Mouse (Mus musculus) embryonic facial prominence, embryonic 14.5 days (tissue): ENCODE results near the gene Nceh1. TPM values are rescaled to one million over a fixed set of nuclear protein-coding genes. Genes with fewer than 3 reads are reported as not detected.

Experiments
- ATAC-seq: fragments of 200-750 bp; cut with Nextera tagmentation; 2 replicates; pipeline ENCODE4 v1.8.0; 2017; ENCODE audit warnings: low read depth, moderate number of reproducible peaks, moderate TSS enrichment
- DNase-seq: peaks from one replicate; pipeline ENCODE4 v3.0.0-alpha.2; 2015; ENCODE audit warnings: low spot score
- H3K27ac ChIP-seq: fragments of 300-500 bp; sonication (generic); replicated peaks from 2 replicates; pipeline ENCODE4 v1.5.1; 2014; ENCODE audit warnings: low read depth, mild to moderate bottlenecking, low read length, moderate library complexity
- H3K27me3 ChIP-seq: fragments of 300-500 bp; sonication (generic); replicated peaks from 2 replicates; pipeline ENCODE4 v1.6.1; 2014; ENCODE audit warnings: low read length; ENCODE audit not compliant: control insufficient read depth, insufficient read depth
- H3K36me3 ChIP-seq: fragments of 300-500 bp; sonication (generic); 2 replicates; pipeline ENCODE4 v1.6.1; 2014; ENCODE audit warnings: low read length, mixed read lengths; ENCODE audit not compliant: control insufficient read depth, insufficient read depth
- H3K4me1 ChIP-seq: fragments of 300-500 bp; sonication (generic); 2 replicates; pipeline ENCODE4 v1.6.1; 2014; ENCODE audit warnings: antibody characterized with exemption, low read length; ENCODE audit not compliant: control insufficient read depth, insufficient read depth
- H3K4me2 ChIP-seq: fragments of 300-500 bp; sonication (generic); 2 replicates; pipeline ENCODE4 v1.6.1; 2014; ENCODE audit warnings: low read depth, mild to moderate bottlenecking, low read length, moderate library complexity, mixed read lengths
- H3K4me3 ChIP-seq: fragments of 300-500 bp; sonication (generic); 2 replicates; pipeline ENCODE4 v1.5.1; 2014; ENCODE audit warnings: low read depth, mild to moderate bottlenecking, low read length
- H3K9ac ChIP-seq: fragments of 300-500 bp; sonication (generic); 2 replicates; pipeline ENCODE4 v1.6.1; 2014; ENCODE audit warnings: low read depth, mild to moderate bottlenecking, low read length, moderate library complexity, mixed read lengths
- H3K9me3 ChIP-seq: fragments of 300-500 bp; sonication (generic); 2 replicates; pipeline ENCODE4 v1.6.1; 2016; ENCODE audit warnings: low read length; ENCODE audit not compliant: control insufficient read depth
- WGBS: fragments of 180-500 bp; shearing (Covaris S2); extraction: QIAGEN DNeasy Blood & Tissue Kit; methylation state at CpG from one replicate; pipeline ENCODE4 v1.1.7; 2014; 5-methylcytosine and 5-hydroxymethylcytosine counted together
- polyA plus RNA-seq: library from polyadenylated mRNA; unstranded; fragments of >200 nt; fragmentation: Nextera tagmentation; extraction: Ambion mirVana; gene quantifications from 2 replicates; pipeline ENCODE4 v1.2.1, GENCODE M21; 2014

The Nceh1 gene
- 4.3 and 6.8 TPM in 2 replicates for polyA plus RNA-seq

DNA sequence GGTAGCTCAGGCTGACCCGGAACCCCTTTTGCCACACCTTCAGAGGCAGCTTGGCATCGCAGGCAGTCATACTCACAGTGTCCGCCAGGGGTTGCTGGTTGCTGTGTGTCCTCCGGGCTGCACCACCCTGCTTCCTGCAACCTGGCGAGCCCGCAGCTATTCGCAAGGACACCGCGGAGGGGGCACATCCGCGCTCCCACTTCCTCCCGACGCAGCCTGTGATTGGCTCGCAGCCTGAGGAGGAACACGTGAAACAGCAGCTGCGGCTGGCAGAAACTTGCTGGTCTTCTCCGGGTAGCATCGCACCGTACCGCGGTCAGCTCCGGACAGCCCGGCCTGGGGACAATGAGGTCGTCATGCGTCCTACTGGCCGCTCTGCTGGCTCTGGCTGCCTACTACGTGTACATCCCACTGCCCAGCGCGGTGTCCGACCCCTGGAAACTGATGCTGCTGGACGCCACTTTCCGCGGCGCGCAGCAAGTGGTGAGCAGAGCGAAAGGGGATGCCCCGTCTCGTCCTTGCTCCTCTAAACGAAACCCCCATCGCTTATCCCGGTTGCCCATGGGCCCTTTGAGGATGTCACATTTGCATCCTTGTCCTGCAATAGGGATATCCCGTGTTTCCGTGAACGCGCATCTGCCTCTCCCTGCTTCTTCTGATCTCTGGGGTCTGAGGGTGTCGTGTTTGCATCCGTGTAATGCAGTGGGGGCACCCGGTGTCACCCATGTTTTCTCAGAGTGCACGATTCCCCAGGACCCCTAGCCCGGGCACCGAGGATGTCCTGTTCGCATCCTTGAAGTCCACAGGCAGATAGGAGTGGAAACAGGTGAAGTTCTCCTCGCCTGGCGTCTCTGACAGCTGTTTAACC, at the start of gene Nceh1:
Nceh1 (plus strand) TSS at position 233 of the 868 bp plus-strand sequence.
- H3K4me3 ChIP-seq, result peak within 1 kb of the TSS; percentile 69
- no peaks in the 10 kb centered on the region for H3K4me1 ChIP-seq
- no peaks in the 10 kb centered on the region; the same call in 1 of the 2 replicates for H3K27me3 ChIP-seq
- H3K9me3 ChIP-seq, result no peaks in the 10 kb centered on the region
- H3K27ac ChIP-seq, result no peak within 1 kb of the TSS
- ATAC-seq, result peak; percentile 100
- peak; percentile 96 for DNase-seq
- peak within 1 kb of the TSS; percentile 99 for H3K4me2 ChIP-seq
- WGBS, result under 1% methylated on average over 52 of the region's 54 CpGs
- H3K9ac ChIP-seq, result peak within 1 kb of the TSS; percentile 73
- H3K36me3 ChIP-seq, result no peaks in the 10 kb centered on the region

DNA sequence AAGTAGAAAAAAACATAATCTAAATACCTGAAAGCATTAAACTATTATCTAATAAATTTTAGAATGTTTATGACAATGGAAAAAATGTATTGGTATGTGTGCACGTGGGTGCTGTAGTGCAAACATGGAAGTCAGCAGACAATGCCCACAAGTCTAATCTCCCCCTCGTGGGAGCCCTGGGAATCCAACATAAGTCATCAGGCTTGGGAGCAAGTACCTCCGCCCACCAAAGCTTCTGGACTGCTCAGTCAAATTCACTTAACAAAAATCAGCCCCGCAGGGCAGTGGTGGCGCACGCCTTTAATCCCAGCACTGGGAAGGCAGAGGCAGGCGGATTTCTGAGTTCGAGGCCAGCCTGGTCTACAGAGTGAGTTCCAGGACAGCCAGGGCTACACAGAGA, 42.7 kb upstream of the Nceh1 start:
- Histone ChIP-seq H3K36me3 (peaks cover 86% of the 10 kb centered on the region), H3K4me2 (no peak overlapping the region), H3K4me1 (no peaks in the 10 kb centered on the region), H3K27me3 (no peaks in the 10 kb centered on the region), H3K4me3 (no peak overlapping the region), H3K27ac (no peak overlapping the region), H3K9ac (no peak overlapping the region), H3K9me3 (no peaks in the 10 kb centered on the region)
- 89% methylated on average over 7 of the region's 8 CpGs for WGBS
- DNase-seq, result no peak
- ATAC-seq, result no peak

DNA sequence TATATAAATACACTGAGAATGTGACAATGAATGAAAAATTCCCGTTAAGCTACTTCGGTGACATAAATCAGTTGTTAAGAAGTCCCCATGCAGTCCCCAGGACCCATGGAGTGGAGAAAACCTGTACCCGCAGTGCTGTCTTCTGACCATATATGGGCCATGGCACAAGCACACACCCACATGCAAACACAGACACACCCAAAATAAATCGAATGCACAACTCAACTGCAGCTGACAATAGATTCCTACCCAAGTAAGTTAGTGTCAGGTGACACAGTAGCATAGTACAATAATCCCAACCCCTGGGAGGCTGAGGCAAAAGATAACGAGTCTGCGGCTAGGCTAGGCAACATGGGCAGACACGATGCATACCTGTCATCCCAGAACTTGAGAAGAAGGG, 39.2 kb upstream of the Nceh1 start:
- H3K4me3 ChIP-seq, result no peak overlapping the region
- H3K27me3 ChIP-seq, result no peaks in the 10 kb centered on the region
- H3K9ac ChIP-seq, result no peak overlapping the region
- ATAC-seq (no peak), DNase-seq (no peak)
- WGBS, result 88% methylated on average over 7 of the region's 7 CpGs
- peaks cover 86% of the 10 kb centered on the region for H3K36me3 ChIP-seq
- H3K4me2 ChIP-seq, result no peak overlapping the region
- H3K9me3 ChIP-seq, result no peaks in the 10 kb centered on the region
- no peaks in the 10 kb centered on the region for H3K4me1 ChIP-seq
- H3K27ac ChIP-seq, result no peak overlapping the region

DNA sequence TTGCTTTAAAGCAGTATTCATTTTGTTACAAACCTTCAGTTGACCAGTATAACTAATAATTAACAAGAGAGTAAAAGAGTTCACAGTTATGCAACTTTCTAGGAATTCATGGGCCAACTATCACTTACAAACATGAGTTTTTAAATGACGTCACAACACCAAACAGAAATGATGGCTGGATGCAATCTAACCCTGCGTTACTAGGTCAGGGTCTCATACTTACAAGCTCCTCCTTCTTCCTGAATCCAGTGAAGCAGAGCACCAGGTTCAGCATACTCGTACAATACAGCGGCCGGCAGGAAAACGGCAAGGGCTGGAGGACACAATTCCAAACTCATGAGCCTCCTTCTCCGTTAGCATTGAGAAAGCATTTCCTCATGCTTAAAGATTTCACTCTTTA, 37.0 kb upstream of the Nceh1 start:
- peaks cover 82% of the 10 kb centered on the region for H3K36me3 ChIP-seq

DNA sequence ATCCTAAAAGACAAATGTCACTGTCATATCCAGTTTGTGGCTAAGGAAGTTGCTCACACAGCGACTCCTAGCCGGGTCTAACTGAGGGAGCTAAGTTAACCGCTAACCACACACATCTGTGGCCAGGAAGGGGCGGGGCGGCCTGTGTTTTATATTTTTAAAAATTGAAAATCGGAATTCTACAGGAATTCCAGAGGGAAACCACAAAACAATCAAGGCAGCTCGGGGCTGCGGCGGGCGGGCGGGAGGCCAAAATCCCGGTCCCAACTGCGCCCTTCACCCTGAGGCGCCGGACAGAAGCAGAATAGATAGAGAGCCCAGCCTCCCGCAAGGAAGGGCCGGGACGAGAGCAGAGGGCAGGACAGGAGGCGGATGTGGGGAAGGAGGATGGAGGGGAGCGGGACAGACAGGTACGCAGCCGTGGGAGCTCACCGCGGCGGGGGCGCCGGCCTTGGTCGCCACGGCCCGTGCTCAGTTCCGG, 29.5 kb upstream of the Nceh1 start:
- peak; percentile 28 for ATAC-seq
- H3K9ac ChIP-seq, result peak overlapping the region; percentile 81
- WGBS, result 1% methylated on average over 19 of the region's 31 CpGs
- H3K27me3 ChIP-seq, result no peaks in the 10 kb centered on the region
- H3K4me1 ChIP-seq, result peaks cover 21% of the 10 kb centered on the region
- H3K4me2 ChIP-seq, result peak overlapping the region; percentile 66
- peak overlapping the region; percentile 78 for H3K4me3 ChIP-seq
- peak overlapping the region; percentile 82 for H3K27ac ChIP-seq
- DNase-seq, result peak; percentile 55
- no peaks in the 10 kb centered on the region for H3K9me3 ChIP-seq
- H3K36me3 ChIP-seq, result peaks cover 18% of the 10 kb centered on the region

More for the DNA sequence above, 37.0 kb upstream of the Nceh1 start:
- H3K9ac ChIP-seq, result no peak overlapping the region
- H3K9me3 ChIP-seq, result no peaks in the 10 kb centered on the region
- DNase-seq (no peak), ATAC-seq (no peak)
- H3K4me2 ChIP-seq, result no peak overlapping the region
- no peaks in the 10 kb centered on the region for H3K27me3 ChIP-seq
- no peaks in the 10 kb centered on the region for H3K4me1 ChIP-seq
- no peak overlapping the region for H3K4me3 ChIP-seq
- 90% methylated on average over 7 of the region's 7 CpGs for WGBS
- no peak overlapping the region for H3K27ac ChIP-seq

- peaks cover 13% of the 10 kb centered on the region for H3K36me3 ChIP-seq
- peak within 1 kb of the TSS; percentile 81 for H3K9ac ChIP-seq
- H3K4me2 ChIP-seq, result peak within 1 kb of the TSS; percentile 66
- DNase-seq (peak; percentile 100), ATAC-seq (peak; percentile 99)
- peak within 1 kb of the TSS; percentile 82 for H3K27ac ChIP-seq
- H3K27me3 ChIP-seq, result no peaks in the 10 kb centered on the region
- H3K4me1 ChIP-seq, result peaks cover 21% of the 10 kb centered on the region
- WGBS, result 1% methylated on average over 36 of the region's 37 CpGs
- peak within 1 kb of the TSS; percentile 78 for H3K4me3 ChIP-seq
- no peaks in the 10 kb centered on the region for H3K9me3 ChIP-seq
These were observed 29.0 kb upstream of the Nceh1 start, which contains the start of gene Ect2 for GRCm38 (mm10) chr3:27153701-27154209. Ect2 (minus strand) TSS chr3:27153878.

GRCm38 (mm10) chr3:27154280-27154679, 28.5 kb upstream of the Nceh1 start:
- WGBS, result 45% methylated on average over 2 of the region's 2 CpGs

GRCm38 (mm10) chr3:27155051-27155855, 27.5 kb upstream of the Nceh1 start:
- 17% methylated on average over 6 of the region's 6 CpGs for WGBS
- Histone ChIP-seq H3K27me3 (no peaks in the 10 kb centered on the region), H3K4me2 (peak overlapping the region; percentile 7; the same call in 1 of the 2 replicates), H3K9ac (no peak overlapping the region), H3K27ac (peak overlapping the region; percentile 75), H3K4me1 (peaks cover 21% of the 10 kb centered on the region), H3K4me3 (no peak overlapping the region), H3K36me3 (0 out of 2 replicates have a peak, but pooled peaks cover under 1% of the 10 kb centered on the region), H3K9me3 (no peaks in the 10 kb centered on the region)
- peak; percentile 80 for DNase-seq
- ATAC-seq, result peak; percentile 13; the same call in 1 of the 2 replicates

More at GRCm38 (mm10) chr3:27154280-27154679, 28.5 kb upstream of the Nceh1 start:
- Histone ChIP-seq H3K36me3 (peaks cover 9% of the 10 kb centered on the region), H3K4me2 (peak overlapping the region; percentile 43), H3K9ac (peak overlapping the region; percentile 26; the same call in 1 of the 2 replicates), H3K4me1 (peaks cover 21% of the 10 kb centered on the region), H3K9me3 (no peaks in the 10 kb centered on the region), H3K27me3 (no peaks in the 10 kb centered on the region), H3K4me3 (peak overlapping the region; percentile 78), H3K27ac (peak overlapping the region; percentile 75)
- peak; percentile 13; the same call in 1 of the 2 replicates for ATAC-seq
- peak; percentile 11 for DNase-seq
